Mouse (Mus musculus) forebrain, embryonic 16.5 days (tissue): ENCODE results near the gene Nlgn1. TPM values are rescaled to one million over a fixed set of nuclear protein-coding genes. Genes with fewer than 3 reads are reported as not detected.

Source experiments
- ATAC-seq: fragments of 200-750 bp; cut with Nextera tagmentation; 2 replicates; pipeline ENCODE4 v1.8.0; 2017; ENCODE audit warnings: mild to moderate bottlenecking, moderate library complexity
- H3K27ac ChIP-seq: fragments of 300-500 bp; sonication (generic); 2 replicates; pipeline ENCODE4 v1.5.1; 2014; ENCODE audit warnings: low read length, control low read depth
- H3K27me3 ChIP-seq: fragments of 300-500 bp; sonication (generic); replicated peaks from 2 replicates; pipeline ENCODE4 v1.6.1; 2014; ENCODE audit warnings: low read length; ENCODE audit not compliant: control insufficient read depth, insufficient read depth
- H3K36me3 ChIP-seq: fragments of 300-500 bp; sonication (generic); 2 replicates; pipeline ENCODE4 v1.6.1; 2014; ENCODE audit not compliant: control insufficient read depth, insufficient read depth
- H3K4me1 ChIP-seq: fragments of 300-500 bp; sonication (generic); replicated peaks from 2 replicates; pipeline ENCODE4 v1.6.1; 2014; ENCODE audit warnings: low read length; ENCODE audit not compliant: control insufficient read depth, insufficient read depth
- H3K4me2 ChIP-seq: fragments of 300-500 bp; sonication (generic); 2 replicates; pipeline ENCODE4 v1.6.1; 2014; ENCODE audit warnings: mild to moderate bottlenecking, low read length, control low read depth
- H3K4me3 ChIP-seq: fragments of 300-500 bp; sonication (generic); replicated peaks from 2 replicates; pipeline ENCODE4 v1.5.1; 2014; ENCODE audit warnings: mild to moderate bottlenecking, low read length, control low read depth
- H3K9ac ChIP-seq: fragments of 300-500 bp; sonication (generic); replicated peaks from 2 replicates; pipeline ENCODE4 v1.6.1; 2014; ENCODE audit warnings: low read depth, low read length, control low read depth
- H3K9me3 ChIP-seq: fragments of 300-500 bp; sonication (generic); 2 replicates; pipeline ENCODE4 v1.6.1; 2016; ENCODE audit warnings: low read length; ENCODE audit not compliant: control insufficient read depth
- WGBS: fragments of 180-500 bp; shearing (Covaris S2); extraction: QIAGEN DNeasy Blood & Tissue Kit; methylation state at CpG from one replicate; pipeline ENCODE4 v1.1.7; 2014; 5-methylcytosine and 5-hydroxymethylcytosine counted together
- polyA plus RNA-seq: library from polyadenylated mRNA; unstranded; fragments of >200 nt; fragmentation: Nextera tagmentation; extraction: Ambion mirVana; gene quantifications from 2 replicates; pipeline ENCODE4 v1.2.1, GENCODE M21; 2015

Gene Nlgn1
- polyA plus RNA-seq, 1 experiment from 2014 or later = 33.8 TPM

DNA sequence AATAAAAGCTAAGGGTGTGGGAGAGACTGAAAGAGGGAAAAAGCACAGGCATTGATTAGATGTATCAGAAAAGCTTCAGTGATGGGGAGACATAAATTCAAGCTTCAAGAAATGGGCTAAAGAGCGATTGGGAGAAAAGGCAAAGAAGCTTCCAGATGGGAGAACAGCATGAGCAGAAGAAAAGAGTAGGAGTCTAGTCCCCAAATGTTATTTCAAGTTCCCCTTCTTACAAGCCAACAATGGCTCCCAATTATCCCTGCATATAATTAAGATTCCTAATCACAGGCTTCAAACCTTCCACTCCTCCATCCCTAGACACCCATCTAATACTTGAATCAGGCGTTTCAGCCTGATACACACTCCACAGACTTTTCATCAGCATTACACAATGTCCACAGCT lies 292.6 kb downstream of the Nlgn1 start:
- no peaks in the 10 kb centered on the region for H3K9me3 ChIP-seq
- WGBS = 40% methylated on average over 2 of the region's 2 CpGs
- no peak overlapping the region for H3K4me3 ChIP-seq
- no peaks in the 10 kb centered on the region for H3K36me3 ChIP-seq
- no peak overlapping the region for H3K27ac ChIP-seq
- ATAC-seq = no peak
- H3K9ac ChIP-seq = no peak overlapping the region
- no peaks in the 10 kb centered on the region for H3K27me3 ChIP-seq
- H3K4me1 ChIP-seq = no peaks in the 10 kb centered on the region
- no peak overlapping the region for H3K4me2 ChIP-seq

DNA sequence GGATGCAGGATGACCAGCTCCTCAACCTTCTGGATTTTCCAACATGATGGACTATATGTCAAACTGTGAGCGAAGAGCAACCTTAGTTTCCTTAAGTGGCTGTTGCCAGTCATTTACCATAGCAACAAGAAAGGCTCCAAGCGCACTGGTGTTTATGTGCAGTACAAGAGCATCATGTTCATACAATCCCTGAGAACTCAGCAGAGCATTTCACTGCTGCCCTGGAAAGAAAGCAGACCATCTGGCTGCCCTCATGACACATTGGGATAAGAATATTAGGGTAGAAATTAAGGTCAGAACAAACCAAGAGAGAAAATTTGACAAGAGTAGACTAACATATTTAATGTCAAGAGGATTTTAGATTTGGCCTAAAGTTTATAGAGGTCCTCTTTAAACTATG lies 306.2 kb downstream of the Nlgn1 start:
- WGBS = 72% methylated on average over 2 of the region's 2 CpGs
- Histone ChIP-seq H3K9ac (no peak overlapping the region), H3K4me3 (no peak overlapping the region), H3K36me3 (no peaks in the 10 kb centered on the region), H3K27me3 (no peaks in the 10 kb centered on the region), H3K4me2 (no peak overlapping the region), H3K27ac (no peak overlapping the region), H3K9me3 (no peaks in the 10 kb centered on the region), H3K4me1 (no peaks in the 10 kb centered on the region)
- ATAC-seq = no peak

DNA sequence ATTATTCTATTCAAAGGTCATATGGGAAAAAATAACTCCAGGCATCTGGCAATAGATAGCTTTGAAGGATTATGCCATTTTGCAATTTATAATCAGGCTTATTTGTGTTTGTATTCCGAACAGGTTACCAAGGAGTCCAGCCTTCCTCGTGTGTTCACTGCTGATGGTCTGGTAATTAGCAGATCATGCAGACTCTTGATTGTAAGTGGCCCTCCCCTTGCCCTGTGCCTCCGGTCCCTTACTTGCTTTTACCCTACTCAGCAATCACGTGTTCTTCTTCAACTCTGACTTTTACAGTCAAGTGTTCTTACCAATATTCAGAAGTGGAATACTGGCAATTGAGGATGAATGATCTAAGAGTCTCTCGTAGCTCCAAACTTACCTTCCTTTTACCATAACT lies 309.0 kb downstream of the Nlgn1 start:
- Histone ChIP-seq H3K9ac (no peak overlapping the region), H3K9me3 (no peaks in the 10 kb centered on the region), H3K4me1 (no peaks in the 10 kb centered on the region), H3K4me2 (no peak overlapping the region), H3K36me3 (no peaks in the 10 kb centered on the region), H3K27me3 (no peaks in the 10 kb centered on the region), H3K27ac (no peak overlapping the region), H3K4me3 (no peak overlapping the region)
- WGBS = 51% methylated on average over 5 of the region's 5 CpGs
- ATAC-seq = no peak

DNA sequence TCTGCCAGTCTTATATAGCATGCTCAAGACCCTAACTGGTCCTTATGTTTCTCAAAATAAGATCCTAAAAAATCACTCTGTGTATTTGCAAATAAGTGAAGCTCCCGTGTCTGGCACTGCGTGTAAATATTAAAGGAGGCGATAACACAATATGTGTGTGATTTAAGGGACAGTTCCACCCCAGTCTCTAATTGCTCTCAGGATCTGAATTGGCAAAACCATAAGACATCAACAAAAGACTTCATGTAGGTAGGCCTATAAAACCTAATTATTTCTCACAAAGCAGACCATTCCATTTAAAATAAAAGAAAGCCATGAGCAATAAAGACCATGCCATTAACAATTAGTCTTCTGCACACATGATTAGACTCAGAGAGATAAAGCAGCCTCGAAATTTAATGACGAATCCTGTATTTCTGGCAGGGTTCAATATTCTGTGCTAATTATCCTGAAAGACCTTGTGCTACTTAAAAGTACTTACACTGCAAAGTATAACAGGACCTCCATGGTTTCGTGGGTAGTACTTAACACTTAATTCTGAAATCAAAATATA lies 310.6 kb downstream of the Nlgn1 start:
- H3K9me3 ChIP-seq = no peaks in the 10 kb centered on the region
- no peaks in the 10 kb centered on the region for H3K36me3 ChIP-seq
- no peak overlapping the region for H3K4me2 ChIP-seq
- H3K9ac ChIP-seq = no peak overlapping the region
- H3K4me3 ChIP-seq = no peak overlapping the region
- H3K27me3 ChIP-seq = no peaks in the 10 kb centered on the region
- ATAC-seq = no peak
- WGBS = 20% methylated on average over 6 of the region's 6 CpGs
- H3K4me1 ChIP-seq = no peaks in the 10 kb centered on the region
- H3K27ac ChIP-seq = no peak overlapping the region

DNA sequence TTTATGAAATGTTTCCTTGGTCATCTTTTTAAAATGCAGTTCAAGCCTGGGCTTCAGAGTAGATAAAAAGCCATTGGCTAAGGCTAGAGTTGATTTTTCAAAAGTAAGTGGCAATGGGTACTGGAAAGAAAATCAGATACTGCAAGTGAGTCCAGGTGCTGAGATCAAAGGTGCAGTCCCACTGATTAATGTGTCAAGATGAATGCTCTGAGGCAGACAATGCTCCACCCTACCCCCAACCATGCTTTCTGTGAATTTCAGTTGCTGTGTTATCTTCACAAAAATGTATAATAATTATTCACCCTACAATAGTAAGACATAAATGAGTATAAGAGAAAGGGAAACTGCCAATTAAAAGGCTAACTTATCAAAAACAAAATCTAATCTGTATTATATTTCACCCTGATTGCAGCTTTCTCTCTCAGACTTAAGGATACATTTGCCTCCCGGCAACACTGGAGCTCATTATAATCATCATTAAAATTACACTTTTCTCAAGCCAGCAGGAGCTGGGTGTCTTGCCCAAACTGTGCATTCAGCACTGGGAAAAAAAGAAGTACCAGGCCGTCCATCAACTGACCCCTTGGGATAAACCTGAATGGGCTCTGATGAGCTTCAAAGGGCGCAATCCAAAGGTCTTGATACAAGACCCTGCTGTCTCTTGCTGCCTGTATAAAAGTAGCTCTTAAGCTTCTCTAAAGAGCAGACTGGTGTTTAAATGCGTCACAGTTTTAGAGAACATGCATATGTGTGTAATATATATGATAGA lies 320.8 kb downstream of the Nlgn1 start:
- H3K27ac ChIP-seq = no peak overlapping the region
- no peak overlapping the region for H3K9ac ChIP-seq
- WGBS = 25% methylated on average over 4 of the region's 4 CpGs
- peak; percentile 49; the same call in 1 of the 2 replicates for ATAC-seq
- no peak overlapping the region for H3K4me3 ChIP-seq
- no peaks in the 10 kb centered on the region for H3K9me3 ChIP-seq
- H3K36me3 ChIP-seq = no peaks in the 10 kb centered on the region
- no peaks in the 10 kb centered on the region for H3K27me3 ChIP-seq
- H3K4me2 ChIP-seq = no peak overlapping the region
- H3K4me1 ChIP-seq = peaks cover 7% of the 10 kb centered on the region

DNA sequence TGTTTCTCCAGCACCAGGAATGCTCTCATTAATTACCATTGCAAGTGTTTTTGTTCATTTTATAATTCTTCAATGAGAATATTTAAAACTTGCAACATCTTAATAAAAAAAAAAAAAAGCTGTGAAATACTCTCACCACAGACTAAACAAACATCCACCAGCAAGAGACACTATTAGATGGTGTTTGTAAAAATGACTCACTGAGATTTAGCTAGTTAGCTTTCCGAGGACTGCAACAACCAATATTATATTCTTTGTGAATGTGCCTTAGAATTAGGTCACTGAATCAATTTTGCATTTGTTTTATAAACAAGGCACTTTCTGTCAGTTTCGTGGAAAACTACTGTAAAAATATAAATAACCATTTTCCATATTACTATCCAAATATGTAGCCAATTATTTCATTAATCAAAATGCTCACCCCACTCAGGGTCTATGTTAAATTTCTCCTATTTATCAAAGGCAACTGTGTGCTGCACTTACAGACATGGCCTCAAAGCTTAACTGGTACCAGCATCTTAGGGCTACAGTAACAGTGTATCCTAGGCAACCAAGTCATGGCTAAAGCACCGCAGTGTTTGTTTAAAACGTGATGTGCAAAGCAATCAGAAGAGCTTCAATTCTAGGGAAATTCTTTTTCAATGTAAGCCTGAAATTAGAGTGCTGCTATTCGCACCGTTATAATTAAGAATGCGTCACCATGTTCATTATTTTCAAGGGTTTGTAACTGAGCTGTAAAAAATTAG lies 329.2 kb downstream of the Nlgn1 start:
- Histone ChIP-seq H3K9ac (no peak overlapping the region), H3K4me3 (no peak overlapping the region), H3K27me3 (no peaks in the 10 kb centered on the region), H3K4me2 (no peak overlapping the region), H3K4me1 (peaks cover 6% of the 10 kb centered on the region; the same call in 1 of the 2 replicates), H3K36me3 (no peaks in the 10 kb centered on the region), H3K27ac (0 out of 2 replicates have a peak overlapping the region, but pooled peaks have one; percentile 20), H3K9me3 (no peaks in the 10 kb centered on the region)
- peak; percentile 95 for ATAC-seq
- WGBS = 9% methylated on average over 7 of the region's 7 CpGs

DNA sequence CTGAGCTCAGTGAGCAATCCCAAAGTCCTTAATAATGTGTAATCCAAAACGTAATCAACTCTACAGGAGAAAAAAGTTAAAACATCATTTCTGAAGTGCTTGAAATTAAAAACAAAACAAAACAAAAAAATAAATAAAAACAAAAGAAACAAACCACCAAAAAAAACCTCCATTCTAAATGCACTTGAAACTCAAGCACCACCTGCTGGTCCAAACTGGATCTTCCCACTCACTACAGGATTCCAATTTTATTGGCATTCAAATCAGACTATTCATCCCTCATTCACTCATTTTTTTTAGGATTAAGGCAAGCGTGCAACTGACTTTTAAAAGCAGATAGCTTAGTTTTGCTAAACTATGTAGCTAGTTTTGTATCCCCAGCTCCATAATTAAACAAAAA lies 329.9 kb downstream of the Nlgn1 start:
- Histone ChIP-seq H3K9me3 (no peaks in the 10 kb centered on the region), H3K27me3 (no peaks in the 10 kb centered on the region), H3K4me1 (peaks cover 6% of the 10 kb centered on the region; the same call in 1 of the 2 replicates), H3K9ac (no peak overlapping the region), H3K4me3 (no peak overlapping the region), H3K36me3 (no peaks in the 10 kb centered on the region), H3K27ac (no peak overlapping the region), H3K4me2 (no peak overlapping the region)
- WGBS = 13% methylated on average over 2 of the region's 2 CpGs
- ATAC-seq = peak; percentile 41; the same call in 1 of the 2 replicates

DNA sequence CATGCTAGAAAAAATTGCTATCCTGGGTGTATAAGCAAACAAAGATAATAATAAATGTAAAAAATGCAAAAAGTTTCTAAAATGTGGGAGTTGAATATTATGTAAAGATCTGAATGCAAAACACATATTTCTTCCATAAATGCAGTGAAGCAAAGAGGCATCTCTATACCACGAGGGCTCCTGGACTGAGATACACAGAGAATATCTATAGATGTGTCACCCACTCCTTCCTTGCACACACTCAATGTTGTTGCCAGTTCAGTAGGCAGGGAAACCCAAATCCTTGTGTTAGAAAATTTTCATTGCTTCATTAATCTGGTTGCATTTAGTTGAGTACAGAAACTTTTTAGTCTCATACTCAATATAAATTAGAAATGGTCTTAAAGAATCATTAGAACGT lies 364.7 kb downstream of the Nlgn1 start:
- Histone ChIP-seq H3K4me2 (no peak overlapping the region), H3K27me3 (no peaks in the 10 kb centered on the region), H3K27ac (no peak overlapping the region), H3K9ac (no peak overlapping the region), H3K9me3 (no peaks in the 10 kb centered on the region), H3K4me1 (no peaks in the 10 kb centered on the region), H3K36me3 (no peaks in the 10 kb centered on the region), H3K4me3 (no peak overlapping the region)
- ATAC-seq = no peak
- 90% methylated on average over 2 of the region's 2 CpGs for WGBS

DNA sequence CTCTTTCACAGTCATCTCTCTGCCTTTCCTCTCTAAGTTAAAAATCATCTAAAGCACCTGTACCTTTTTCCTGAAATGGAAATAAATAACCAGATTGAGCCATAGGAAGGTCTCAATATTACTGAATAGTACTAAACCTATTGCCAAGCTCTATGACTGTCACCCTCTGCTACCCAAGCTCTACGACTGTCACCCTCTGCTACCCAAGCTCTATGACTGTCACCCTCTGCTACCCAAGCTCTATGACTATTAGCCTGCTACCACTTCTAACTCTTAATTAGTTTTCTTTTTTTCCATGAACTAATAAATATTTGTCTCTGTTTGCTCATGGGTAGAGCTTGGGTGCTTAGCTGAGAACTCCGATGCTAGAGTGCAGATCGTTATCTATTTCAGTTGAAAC lies 368.0 kb downstream of the Nlgn1 start:
- Histone ChIP-seq H3K4me3 (no peak overlapping the region), H3K9me3 (no peaks in the 10 kb centered on the region), H3K27me3 (no peaks in the 10 kb centered on the region), H3K9ac (no peak overlapping the region), H3K4me2 (no peak overlapping the region), H3K4me1 (no peaks in the 10 kb centered on the region), H3K36me3 (no peaks in the 10 kb centered on the region), H3K27ac (no peak overlapping the region)
- no peak for ATAC-seq
- WGBS = 78% methylated on average over 3 of the region's 3 CpGs
